Mouse (Mus musculus) regulatory T cell (primary cell): ENCODE results near the gene Rilp.

ENCODE experiments used
- in situ Hi-C: fragments of 300-600 bp; cut with MboI, MseI; formaldehyde crosslinking; loops from one replicate; pipeline ENCODE4 v1.15.1; 2025; ENCODE audit warnings: high pct_unique_total_duplicates

Rilp gene

DNA sequence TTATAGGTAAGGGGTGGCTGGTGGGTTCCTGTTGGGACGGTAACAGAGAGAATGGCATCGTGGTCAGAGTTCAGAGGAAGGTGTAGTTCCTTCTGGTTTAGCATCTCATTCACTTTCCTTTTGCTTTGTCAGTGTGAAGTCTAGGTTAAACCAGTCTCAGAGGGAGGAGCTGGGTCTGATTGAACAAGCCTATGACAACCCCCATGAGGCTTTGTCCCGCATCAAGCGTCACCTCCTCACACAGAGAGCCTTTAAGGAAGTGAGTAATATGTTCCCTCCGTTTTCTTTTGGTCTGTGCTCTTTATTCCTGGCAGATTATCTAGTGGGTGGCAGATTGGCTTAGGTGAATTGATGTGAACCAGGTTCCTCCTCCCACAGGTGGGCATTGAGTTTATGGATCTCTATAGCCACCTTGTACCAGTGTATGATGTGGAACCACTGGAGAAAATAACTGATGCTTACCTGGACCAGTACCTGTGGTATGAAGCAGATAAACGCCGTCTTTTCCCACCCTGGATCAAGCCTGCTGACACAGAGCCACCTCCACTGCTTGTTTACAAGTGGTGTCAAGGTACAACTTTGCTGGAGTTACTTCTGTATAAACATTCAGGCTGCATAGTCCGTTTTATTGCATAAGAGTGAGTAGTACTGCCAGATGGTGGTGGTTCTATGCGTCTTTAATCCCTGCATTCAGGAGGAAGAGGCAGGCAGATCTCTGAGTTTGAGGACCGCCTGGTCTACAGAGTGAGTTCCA, 15.4 kb upstream of the Rilp start:
- in situ Hi-C loops = no loop called here

DNA sequence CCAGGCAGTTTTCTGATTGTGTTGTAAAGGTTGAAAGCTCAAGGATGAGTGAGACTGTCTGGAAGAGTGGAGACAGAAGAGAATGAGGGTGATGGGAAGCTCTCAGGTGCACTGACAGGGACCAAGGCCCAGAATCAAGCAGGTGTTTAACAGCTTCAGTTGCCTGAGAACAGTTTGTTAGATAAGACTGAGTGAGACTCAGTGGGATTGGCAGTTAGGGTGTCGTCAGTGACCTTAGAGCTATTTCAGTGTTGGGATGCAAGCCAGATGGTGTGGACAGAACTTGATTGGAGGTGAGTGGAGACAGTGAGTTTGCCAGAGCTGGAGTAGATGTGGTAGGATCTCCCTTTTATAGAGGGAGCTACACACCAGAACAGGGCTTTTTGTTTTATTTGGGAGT, 11.8 kb upstream of the Rilp start:
- in situ Hi-C loops = no loop called here

DNA sequence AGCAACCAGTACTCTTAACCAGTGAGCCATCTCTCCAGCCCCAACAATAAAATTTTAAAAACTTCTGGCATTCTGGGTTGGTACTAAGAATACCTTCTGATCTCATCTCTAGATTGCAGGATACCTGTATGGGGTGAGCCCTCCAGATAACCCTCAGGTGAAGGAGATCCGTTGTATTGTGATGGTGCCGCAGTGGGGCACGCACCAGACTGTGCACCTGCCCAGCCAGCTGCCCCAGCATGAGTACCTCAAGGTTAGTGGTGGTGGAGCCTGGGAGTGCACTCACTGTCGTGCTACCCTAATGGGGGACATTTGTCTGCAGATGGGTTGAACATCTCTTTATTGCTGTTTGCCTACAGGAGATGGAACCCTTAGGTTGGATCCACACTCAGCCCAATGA, 1.7 kb upstream of the Rilp start:
- in situ Hi-C loops = no loop called here

DNA sequence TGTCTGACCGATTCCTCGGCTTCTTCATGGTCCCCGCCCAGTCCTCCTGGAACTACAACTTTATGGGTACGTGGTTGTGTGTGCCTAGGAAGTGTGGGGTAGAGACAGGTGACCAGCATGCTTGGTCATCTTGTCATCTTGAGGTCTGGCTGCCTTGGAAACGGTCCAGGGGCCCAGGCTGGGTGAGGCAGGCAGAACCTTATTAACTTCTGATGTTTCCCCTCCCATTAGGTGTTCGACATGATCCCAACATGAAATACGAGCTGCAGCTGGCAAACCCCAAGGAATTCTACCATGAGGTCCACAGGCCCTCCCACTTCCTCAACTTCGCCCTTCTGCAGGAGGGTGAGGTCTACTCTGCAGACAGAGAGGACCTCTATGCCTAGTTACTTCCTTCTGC, 990 bp upstream of the Rilp start:
- in situ Hi-C loops = no loop called here

- in situ Hi-C loops = no loop called here
Measured at GRCm38 (mm10) chr11:75510627-75510993, 716 bp downstream of the Rilp start.

- in situ Hi-C loops = no loop called here
Measured at GRCm38 (mm10) chr11:75511213-75511612, 1.3 kb downstream of the Rilp start.

DNA sequence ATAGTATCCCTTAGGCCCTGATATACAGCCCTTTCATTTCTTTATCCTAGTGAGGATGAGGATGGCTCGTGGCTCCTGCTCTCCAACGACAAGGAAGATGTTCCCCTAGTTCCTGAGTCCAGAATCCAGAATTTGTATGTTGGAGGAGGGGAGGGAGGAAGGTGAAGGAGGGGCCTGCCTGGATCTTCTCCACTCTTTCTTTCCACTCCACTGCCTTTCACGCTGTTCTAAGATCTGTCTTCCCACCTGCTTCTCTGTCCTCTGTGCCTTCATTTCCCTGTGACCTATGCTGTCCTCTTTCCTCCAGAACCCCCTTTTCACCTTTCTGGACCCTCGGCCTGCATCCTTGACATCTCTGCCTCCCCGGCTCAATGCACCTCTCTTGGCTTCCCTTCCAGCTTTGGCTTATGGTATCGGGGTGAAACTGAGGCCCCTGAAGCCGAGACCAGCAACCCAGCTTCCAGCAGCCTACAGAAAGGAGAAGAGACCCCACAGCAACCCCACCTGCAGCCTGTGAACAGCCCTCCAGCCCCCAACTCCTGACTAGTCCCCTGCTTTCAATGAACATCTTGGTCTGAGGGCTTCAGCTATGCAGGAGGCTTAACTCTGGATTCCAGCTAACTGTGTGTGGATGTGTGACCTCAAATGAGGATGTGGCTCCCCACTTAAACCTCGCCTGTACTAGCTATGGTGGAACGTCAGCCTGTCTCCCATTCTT, 2.6 kb downstream of the Rilp start:
- in situ Hi-C loops = no loop called here

GRCm38 (mm10) chr11:75513336-75513735, 3.4 kb downstream of the Rilp start, which contains the start of gene Scarf1:
TSS of gene Scarf1 (plus strand) at chr11:75513540.
- in situ Hi-C loops = no loop called here

DNA sequence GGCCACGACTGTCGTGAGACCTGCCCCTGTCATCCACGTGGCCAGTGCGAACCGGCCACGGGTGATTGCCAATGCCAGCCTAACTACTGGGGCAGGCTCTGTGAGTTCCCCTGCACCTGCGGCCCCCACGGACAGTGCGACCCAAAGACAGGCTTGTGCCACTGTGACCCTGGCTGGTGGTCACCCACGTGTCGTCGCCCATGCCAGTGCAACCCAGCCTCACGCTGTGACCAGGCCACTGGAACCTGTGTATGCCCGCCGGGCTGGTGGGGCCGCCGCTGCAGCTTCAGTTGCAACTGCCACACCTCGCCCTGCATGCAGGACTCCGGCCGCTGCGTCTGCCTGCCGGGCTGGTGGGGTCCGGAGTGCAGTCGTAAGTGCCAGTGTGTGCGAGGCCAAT, 5.3 kb downstream of the Rilp start:
- in situ Hi-C loops = no loop called here

DNA sequence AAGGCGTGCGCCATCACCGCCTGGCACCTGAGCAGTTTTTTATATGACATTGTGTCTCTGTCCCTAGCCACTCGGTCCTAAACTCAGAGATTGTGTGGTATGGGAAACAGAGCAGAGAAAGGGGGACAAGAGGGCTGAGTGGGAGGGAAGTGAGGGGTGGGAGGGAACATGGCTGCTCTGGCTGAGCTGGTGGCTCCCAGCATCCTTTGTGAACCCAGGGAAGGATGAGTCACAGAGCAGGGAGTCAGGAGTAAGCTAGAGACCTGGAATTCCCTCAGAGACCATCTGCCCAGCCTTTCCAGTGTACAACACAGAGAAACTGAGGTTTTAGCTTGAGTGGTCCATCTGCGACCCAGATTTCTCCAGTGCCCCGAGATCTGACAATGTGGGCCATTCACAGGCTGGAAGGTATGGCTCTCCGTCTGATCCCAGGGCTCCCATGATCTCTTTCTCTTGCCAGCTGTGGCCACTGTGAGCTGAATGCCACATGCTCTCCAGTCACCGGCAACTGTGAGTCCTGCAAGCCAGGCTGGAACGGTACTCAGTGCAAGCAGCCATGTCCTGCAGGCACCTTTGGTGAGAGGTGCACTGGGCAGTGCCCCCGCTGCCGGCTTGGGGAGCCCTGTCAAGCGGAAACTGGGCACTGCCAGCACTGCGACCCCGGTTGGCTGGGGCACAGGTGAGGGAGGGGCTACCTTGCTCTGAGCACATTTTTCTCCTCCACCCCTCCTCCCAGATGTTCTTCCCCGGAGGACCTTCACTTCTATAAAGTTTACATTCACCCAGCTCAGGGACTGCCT, 10.1 kb downstream of the Rilp start:
- in situ Hi-C loops = no loop called here

DNA sequence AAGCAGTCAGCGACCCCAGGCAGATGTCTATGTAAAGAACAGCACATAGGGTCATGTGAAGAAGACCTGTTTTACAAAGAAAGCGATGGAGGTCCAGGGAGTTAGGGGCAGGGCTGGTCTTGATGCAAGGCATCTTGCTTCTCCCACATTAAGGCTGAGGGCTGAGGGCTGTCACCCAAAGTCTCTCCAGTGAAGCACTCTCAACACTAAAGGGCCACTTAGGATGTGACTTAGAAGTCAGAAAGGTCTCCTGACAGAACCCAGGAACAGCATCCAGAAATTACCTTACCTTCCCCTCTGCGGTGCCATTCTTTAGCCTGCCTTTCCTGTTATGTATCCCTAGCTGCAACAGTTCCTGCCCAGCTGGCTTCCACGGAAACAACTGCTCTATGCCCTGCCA, 11.7 kb downstream of the Rilp start:
- in situ Hi-C loops = no loop called here

DNA sequence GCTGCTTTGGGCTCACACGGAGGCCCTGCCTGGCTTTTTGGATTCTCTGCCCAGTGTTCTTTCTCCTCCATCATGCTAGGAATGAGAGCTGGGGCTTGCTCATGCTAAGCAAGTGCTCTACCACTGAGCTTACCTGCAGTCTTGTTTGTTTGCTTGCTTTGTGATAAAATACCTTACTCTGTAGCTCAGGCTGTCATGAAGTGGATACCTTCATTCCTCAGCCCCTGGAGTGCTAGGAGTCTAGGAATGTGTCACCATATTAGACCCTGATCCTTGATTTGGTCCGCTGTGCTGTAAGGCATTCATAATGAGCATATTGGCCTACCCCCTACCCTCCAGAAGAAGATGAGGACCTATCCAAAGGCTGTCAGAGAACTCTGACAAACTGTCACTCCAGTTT, 12.9 kb downstream of the Rilp start:
- in situ Hi-C loops = no loop called here

- in situ Hi-C loops = no loop called here
Measured at GRCm38 (mm10) chr11:75525531-75526125, 15.7 kb downstream of the Rilp start.

DNA sequence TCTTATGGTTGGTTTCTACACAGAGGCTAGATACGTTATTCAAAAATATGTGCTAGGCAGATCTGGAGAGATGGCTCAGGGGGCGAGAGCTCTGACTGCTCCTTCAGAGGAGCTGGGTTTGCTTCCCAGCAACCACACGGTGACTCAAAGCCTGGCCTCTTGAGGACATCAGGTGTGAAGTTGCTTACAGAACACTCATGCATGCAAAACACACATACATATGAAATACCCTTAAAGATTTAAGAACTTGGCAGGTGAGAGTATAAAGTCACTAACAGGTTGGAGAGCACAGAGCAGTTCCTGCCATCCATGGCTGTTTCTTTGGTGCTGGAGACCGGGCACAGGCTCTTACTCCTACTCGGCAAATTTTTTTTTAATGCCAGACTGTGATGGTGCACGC, 17.0 kb downstream of the Rilp start:
- in situ Hi-C loops = no loop called here

- in situ Hi-C loops = loop anchor here (5.0 kb wide), 1 partner anchor 43 kb away; no protein-coding TSS in a partner anchor
Measured at GRCm38 (mm10) chr11:75529771-75530170, 19.9 kb downstream of the Rilp start.

GRCm38 (mm10) chr11:75530325-75530724, 20.4 kb downstream of the Rilp start:
- in situ Hi-C loops = loop anchor here (5.0 kb wide), 1 partner anchor 42 kb away; no protein-coding TSS in a partner anchor

DNA sequence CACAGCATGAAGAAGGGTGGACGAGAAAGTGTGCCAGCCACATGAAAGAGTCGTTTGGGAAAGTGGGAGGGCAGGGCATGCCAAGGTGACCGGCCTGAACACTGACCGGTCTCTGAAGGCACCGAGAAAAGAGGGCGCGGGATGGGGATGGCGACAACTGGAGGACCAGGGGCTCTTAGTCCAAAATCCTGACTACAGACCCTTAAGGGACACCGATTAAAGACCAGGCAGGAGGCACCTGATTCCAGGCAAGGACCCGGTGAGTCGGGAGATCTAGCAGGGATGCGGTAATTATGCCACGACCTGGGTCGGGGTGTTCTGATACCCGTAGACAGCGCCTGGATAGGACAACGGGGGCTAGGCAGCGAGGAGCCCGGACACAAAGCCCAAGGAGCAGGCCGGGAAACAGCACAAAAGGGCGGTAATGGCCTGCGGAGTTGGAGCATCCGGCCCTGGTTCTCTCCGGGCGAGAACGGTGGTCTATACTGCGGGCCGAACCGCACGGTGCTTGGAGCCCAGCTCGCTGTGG, 21.0 kb downstream of the Rilp start:
- in situ Hi-C loops = loop anchor here (5.0 kb wide), 1 partner anchor 41 kb away; no protein-coding TSS in a partner anchor

DNA sequence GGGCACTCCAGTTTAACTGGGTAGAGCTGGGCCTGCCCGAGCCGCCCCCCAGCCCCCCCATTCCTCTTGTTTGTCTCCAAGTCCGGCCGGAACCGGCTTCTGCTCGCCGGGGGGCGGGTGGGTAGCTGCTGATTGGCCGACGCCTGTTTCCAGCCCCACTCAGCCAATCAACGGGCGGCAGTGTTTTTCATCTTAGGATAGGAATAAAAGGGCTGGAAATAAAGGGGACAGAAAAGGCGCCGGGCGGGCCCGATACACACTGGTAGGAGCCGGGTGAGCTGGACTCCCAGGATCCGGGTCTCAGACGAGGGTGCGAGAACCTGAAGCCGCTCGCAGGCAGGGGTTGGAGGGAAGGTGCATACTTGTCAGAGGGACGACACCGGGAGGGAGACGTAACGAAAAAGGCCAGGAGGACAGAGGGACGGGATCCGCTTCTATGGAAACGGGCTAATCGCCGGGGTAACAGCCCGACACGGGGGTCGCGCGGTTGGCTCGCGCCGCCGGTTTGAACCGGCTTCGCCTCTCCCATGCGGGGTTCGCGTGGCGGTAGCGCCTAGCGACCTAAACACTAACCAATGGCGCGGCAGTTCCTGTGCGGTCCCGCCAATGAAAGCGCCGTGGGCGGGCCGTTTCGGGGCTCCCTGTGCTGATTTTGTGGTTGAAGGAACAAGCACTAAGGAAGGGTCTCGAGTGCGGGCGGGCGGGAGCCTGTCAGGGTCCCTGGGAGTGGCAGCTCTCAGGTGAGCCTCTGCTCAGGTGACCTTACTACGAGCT, 21.8 kb downstream of the Rilp start, which contains the start of gene Slc43a2:
Gene Slc43a2 (plus strand): TSS at position 226 of the 774 bp plus-strand sequence.
- in situ Hi-C loops = loop anchor here (5.0 kb wide), 1 partner anchor 41 kb away; no protein-coding TSS in a partner anchor

- in situ Hi-C loops = loop anchor here (5.0 kb wide), 1 partner anchor 40 kb away; no protein-coding TSS in a partner anchor
Measured at GRCm38 (mm10) chr11:75532340-75533277, 22.7 kb downstream of the Rilp start.
